Mouse (Mus musculus) MEL (cell line): ENCODE results near the gene Fosb. TPM values are rescaled to one million over a fixed set of nuclear protein-coding genes. Genes with fewer than 3 reads are reported as not detected.
A peak's percentile ranks its signal among the peaks of the same experiment; 100 is the strongest.

ENCODE experiments used
- DNase-seq: peaks from one replicate; pipeline ENCODE4 v3.0.0; 2011; ENCODE audit warnings: low read depth, low spot score
- H3K27ac ChIP-seq: 2 replicates; pipeline ENCODE4 v1.5.1; 2012; ENCODE audit warnings: low read depth, mild to moderate bottlenecking, control low read depth, low read length, moderate library complexity; ENCODE audit not compliant: control insufficient read depth
- H3K27me3 ChIP-seq, 2 experiments: fragments of 150-350 bp in 1 of 2; sonication (generic) in 1 of 2; 2 replicates each; pipeline ENCODE4 v1.6.1; 2012; ENCODE audit warnings: low read length in 2 of 2, mild to moderate bottlenecking in 2 of 2, improper control_type of control experiment in 1 of 2, moderate library complexity in 1 of 2; ENCODE audit not compliant: insufficient read depth in 2 of 2, control insufficient read depth in 1 of 2
- H3K36me3 ChIP-seq, 2 experiments: 2 replicates each; pipeline ENCODE4 v1.6.1; 2012 to 2014; ENCODE audit warnings: low read length in 2 of 2, improper control_type of control experiment in 1 of 2, inconsistent platforms in 1 of 2, mild to moderate bottlenecking in 1 of 2; ENCODE audit not compliant: insufficient read depth in 2 of 2, control insufficient read depth in 1 of 2
- H3K4me1 ChIP-seq, 2 experiments: fragments of 150-350 bp in 1 of 2; sonication (generic) in 1 of 2; 2 replicates each; pipeline ENCODE4 v1.6.1; 2012; ENCODE audit warnings: low read length in 2 of 2, improper control_type of control experiment in 1 of 2, mild to moderate bottlenecking in 1 of 2; ENCODE audit not compliant: insufficient read depth in 2 of 2, control insufficient read depth in 1 of 2
- H3K4me3 ChIP-seq, 2 experiments: fragments of 150-350 bp in 1 of 2; sonication (generic) in 1 of 2; 2 replicates each; pipeline ENCODE4 v1.5.1; 2012; ENCODE audit warnings: low read depth in 2 of 2, low read length in 2 of 2, mild to moderate bottlenecking in 2 of 2, moderate library complexity in 2 of 2, control low read depth in 1 of 2, improper control_type of control experiment in 1 of 2; ENCODE audit not compliant: control insufficient read depth in 1 of 2, insufficient read depth in 1 of 2
- H3K79me2 ChIP-seq: 2 replicates; pipeline ENCODE4 v1.6.1; 2012; ENCODE audit warnings: mild to moderate bottlenecking, low read length, moderate library complexity; ENCODE audit not compliant: control insufficient read depth, poor library complexity, insufficient read depth
- H3K9ac ChIP-seq: 2 replicates; pipeline ENCODE4 v1.6.1; 2012; ENCODE audit warnings: low read depth, mild to moderate bottlenecking, control low read depth, low read length, moderate library complexity; ENCODE audit not compliant: control insufficient read depth, poor library complexity, severe bottlenecking
- H3K9me3 ChIP-seq: fragments of 150-350 bp; sonication (generic); replicated peaks from 2 replicates; pipeline ENCODE4 v1.6.1; 2012; ENCODE audit warnings: mild to moderate bottlenecking, low read length, improper control_type of control experiment, moderate library complexity; ENCODE audit not compliant: insufficient read depth
- BHLHE40 ChIP-seq: IDR thresholded peaks from 2 replicates; pipeline ENCODE4 v1.6.1; 2012; ENCODE audit warnings: low read depth, mild to moderate bottlenecking, inconsistent platforms, low read length, improper control_type of control experiment, borderline replicate concordance
- CHD1 ChIP-seq: IDR thresholded peaks from 2 replicates; pipeline ENCODE4 v1.6.1; 2012; ENCODE audit warnings: low read depth, mild to moderate bottlenecking, inconsistent platforms, low read length, improper control_type of control experiment
- CTCF ChIP-seq, 3 experiments: IDR thresholded peaks in 2 of 3; conservative IDR thresholded peaks in 1 of 3; 2 replicates each; pipeline ENCODE4 v1.5.1; 2011 to 2012; ENCODE audit warnings: low read length in 3 of 3, low read depth in 2 of 3, mild to moderate bottlenecking in 2 of 3, improper control_type of control experiment in 1 of 3, inconsistent platforms in 1 of 3, mixed read lengths in 1 of 3, moderate library complexity in 1 of 3; ENCODE audit not compliant: control insufficient read depth in 1 of 3, insufficient read depth in 1 of 3, poor library complexity in 1 of 3, severe bottlenecking in 1 of 3
- E2F4 ChIP-seq: IDR thresholded peaks from 2 replicates; pipeline ENCODE4 v1.6.1; 2011; ENCODE audit warnings: low read depth, low read length, improper control_type of control experiment, borderline replicate concordance
- EP300 ChIP-seq, 2 experiments: IDR thresholded peaks; 2 replicates each; pipeline ENCODE4 v1.6.1; 2011; ENCODE audit warnings: improper control_type of control experiment in 2 of 2, low read length in 2 of 2, low read depth in 1 of 2, mild to moderate bottlenecking in 1 of 2
- ETS1 ChIP-seq: IDR thresholded peaks from 2 replicates; pipeline ENCODE4 v1.6.1; 2012; ENCODE audit warnings: low read depth, mild to moderate bottlenecking, inconsistent platforms, low read length, improper control_type of control experiment, moderate library complexity
- GABPA ChIP-seq: IDR thresholded peaks from 2 replicates; pipeline ENCODE4 v1.6.1; 2012; ENCODE audit warnings: low read depth, mild to moderate bottlenecking, inconsistent platforms, low read length, improper control_type of control experiment, moderate library complexity
- GATA1 ChIP-seq: IDR thresholded peaks from 2 replicates; pipeline ENCODE4 v1.6.1; 2011; ENCODE audit warnings: low read depth, low read length, improper control_type of control experiment
- KAT2A ChIP-seq: conservative IDR thresholded peaks from 2 replicates; pipeline ENCODE4 v1.6.1; 2012; ENCODE audit warnings: low read depth, low read length, improper control_type of control experiment, inconsistent platforms
- MEF2A ChIP-seq: IDR thresholded peaks from 2 replicates; pipeline ENCODE4 v1.6.1; 2014; ENCODE audit warnings: low read depth, mild to moderate bottlenecking, inconsistent platforms, low read length, improper control_type of control experiment; ENCODE audit not compliant: poor library complexity, insufficient replicate concordance, severe bottlenecking; ENCODE audit errors: extremely low read depth
- MXI1 ChIP-seq: IDR thresholded peaks from 2 replicates; pipeline ENCODE4 v1.6.1; 2011; ENCODE audit warnings: mild to moderate bottlenecking, low read depth, low read length, improper control_type of control experiment
- MYC ChIP-seq: IDR thresholded peaks from 2 replicates; pipeline ENCODE4 v1.6.1; 2011; ENCODE audit warnings: low read depth, mild to moderate bottlenecking, low read length, improper control_type of control experiment, moderate library complexity
- NELFE ChIP-seq: IDR thresholded peaks from 2 replicates; pipeline ENCODE4 v1.6.1; 2011; ENCODE audit warnings: low read depth, low read length, improper control_type of control experiment
- POLR2A ChIP-seq, 2 experiments: IDR thresholded peaks; 2 replicates each; pipeline ENCODE4 v1.6.1; 2011 to 2012; ENCODE audit warnings: low read length in 2 of 2, mild to moderate bottlenecking in 2 of 2, control low read depth in 1 of 2, improper control_type of control experiment in 1 of 2, low read depth in 1 of 2, moderate library complexity in 1 of 2; ENCODE audit not compliant: control insufficient read depth in 1 of 2, insufficient read depth in 1 of 2, poor library complexity in 1 of 2
- POLR2AphosphoS5 ChIP-seq: IDR thresholded peaks from 2 replicates; pipeline ENCODE4 v1.6.1; 2012; ENCODE audit warnings: low read depth, borderline replicate concordance, mild to moderate bottlenecking, inconsistent platforms, low read length, moderate library complexity, mixed read lengths
- RAD21 ChIP-seq: IDR thresholded peaks from 2 replicates; pipeline ENCODE4 v1.6.1; 2011; ENCODE audit warnings: mild to moderate bottlenecking, low read depth, low read length, improper control_type of control experiment
- RCOR1 ChIP-seq: IDR thresholded peaks from 2 replicates; pipeline ENCODE4 v1.6.1; 2012; ENCODE audit warnings: low read depth, mild to moderate bottlenecking, inconsistent platforms, low read length, improper control_type of control experiment
- SIN3A ChIP-seq: IDR thresholded peaks from 2 replicates; pipeline ENCODE4 v1.6.1; 2012; ENCODE audit warnings: low read length, improper control_type of control experiment, inconsistent platforms
- SMC3 ChIP-seq: IDR thresholded peaks from 2 replicates; pipeline ENCODE4 v1.6.1; 2011; ENCODE audit warnings: low read depth, low read length, improper control_type of control experiment
- TAL1 ChIP-seq: IDR thresholded peaks from 2 replicates; pipeline ENCODE4 v1.6.1; 2012; ENCODE audit warnings: mild to moderate bottlenecking, inconsistent platforms, low read length, moderate library complexity, mixed read lengths
- TCF12 ChIP-seq: IDR thresholded peaks from 2 replicates; pipeline ENCODE4 v1.6.1; 2014; ENCODE audit warnings: low read depth, mild to moderate bottlenecking, inconsistent platforms, low read length, improper control_type of control experiment, moderate library complexity
- USF2 ChIP-seq, 2 experiments: IDR thresholded peaks; 2 replicates each; pipeline ENCODE4 v1.6.1; 2011 to 2012; ENCODE audit warnings: improper control_type of control experiment in 2 of 2, low read length in 2 of 2, borderline replicate concordance in 1 of 2, inconsistent platforms in 1 of 2, low read depth in 1 of 2, mild to moderate bottlenecking in 1 of 2; ENCODE audit not compliant: insufficient read depth in 1 of 2
- ZMIZ1 ChIP-seq: IDR thresholded peaks from 2 replicates; pipeline ENCODE4 v1.6.1; 2012; ENCODE audit warnings: low read depth, mild to moderate bottlenecking, inconsistent platforms, low read length, improper control_type of control experiment, moderate library complexity
- polyA plus RNA-seq, 2 experiments: library from polyadenylated mRNA; stranded (reverse) in 1 of 2; unstranded in 1 of 2; fragments of >175 nt in 1 of 2; fragments of >200 nt in 1 of 2; gene quantifications; 2 replicates each; pipeline versions ENCODE4 v1.2.1 to v1.2.4; 2012; ENCODE audit warnings: low replicate concordance in 2 of 2, low read depth in 1 of 2; ENCODE audit not compliant: insufficient read length in 2 of 2, insufficient read depth in 1 of 2, missing spikeins in 1 of 2
- total RNA-seq: library from RNA; depleted of rRNA; stranded (reverse); fragments of 300-350 nt; gene quantifications from 2 replicates; pipeline ENCODE4 v1.2.3, GENCODE M21; 2012

Gene Fosb
- total and polyA plus RNA-seq, 3 experiments, result 0.04 to 0.49 TPM; not detected in 1

GRCm38 (mm10) chr7:19328425-19328824 is 18.6 kb upstream of the Fosb start:
- peak; percentile 57 for DNase-seq
- peak; percentile 21; the same call in 1 of the 2 replicates for TF ChIP-seq RAD21
- peak; percentile 42 for TF ChIP-seq SMC3
- no peak for TF ChIP-seq EP300 (IDR thresholded peaks at IDR 0.05; ENCODE audit: low read depth in 1 of 2, low read length in 2 of 2)
- TF ChIP-seq CTCF (IDR thresholded peaks at IDR 0.05 in 2 of 3, conservative IDR thresholded peaks at IDR 0.05 in 1 of 3; ENCODE audit: control insufficient read depth in 1 of 3, insufficient read depth in 1 of 3, low read depth in 2 of 3, low read length in 3 of 3, poor library complexity in 1 of 3, severe bottlenecking in 1 of 3), result peak in 2 of 3 experiments; percentile 43 to 48; a peak in 4 of 6 replicates
- no peak for TF ChIP-seq MYC
- Histone ChIP-seq H3K79me2 (no peaks in the 10 kb centered on the region), H3K9ac (no peak overlapping the region), H3K36me3 (peaks cover 0 to 18% of the 10 kb centered on the region in 2 experiments; a peak in 2 of 4 replicates), H3K4me3 (no peak overlapping the region), H3K9me3 (no peaks in the 10 kb centered on the region), H3K27ac (no peak overlapping the region), H3K4me1 (peaks cover 10 to 23% of the 10 kb centered on the region in 2 experiments), H3K27me3 (no peaks in the 10 kb centered on the region; a peak in 1 of 4 replicates)

- Histone ChIP-seq H3K9ac (peak overlapping the region; percentile 4; the same call in 1 of the 2 replicates), H3K9me3 (no peaks in the 10 kb centered on the region), H3K4me3 (peak overlapping the region; percentile 53 to 87; a peak in 3 of 4 replicates), H3K27me3 (no peaks in the 10 kb centered on the region; a peak in 1 of 4 replicates), H3K27ac (peak overlapping the region; percentile 6; the same call in 1 of the 2 replicates), H3K4me1 (peaks cover 9 to 23% of the 10 kb centered on the region in 2 experiments), H3K36me3 (peaks cover 0 to 18% of the 10 kb centered on the region in 2 experiments; a peak in 2 of 4 replicates), H3K79me2 (no peaks in the 10 kb centered on the region)
- TF ChIP-seq SMC3 (no peak), TAL1 (0 out of 2 replicates have a peak, but pooled peaks have one; percentile 15), EP300 (IDR thresholded peaks at IDR 0.05; ENCODE audit: low read depth in 1 of 2, low read length in 2 of 2) (peak in 1 of 2 experiments; percentile 38; a peak in 2 of 4 replicates), GATA1 (0 out of 2 replicates have a peak, but pooled peaks have one; percentile 16), ETS1 (peak; percentile 76), POLR2AphosphoS5 (no peak), SIN3A (no peak), KAT2A (no peak), TCF12 (peak; percentile 65), ZMIZ1 (no peak)
- DNase-seq, result peak; percentile 53
Measured at GRCm38 (mm10) chr7:19327782-19328181, 17.9 kb upstream of the Fosb start.

- peaks cover 9 to 19% of the 10 kb centered on the region in 2 experiments for H3K4me1 ChIP-seq
- peak; percentile 90 for DNase-seq
- H3K79me2 ChIP-seq, result no peaks in the 10 kb centered on the region
- no peaks in the 10 kb centered on the region for H3K9me3 ChIP-seq
- H3K27me3 ChIP-seq, result peaks cover 0 to 2% of the 10 kb centered on the region in 2 experiments; a peak in 1 of 4 replicates
- peaks cover 0 to 15% of the 10 kb centered on the region in 2 experiments; a peak in 2 of 4 replicates for H3K36me3 ChIP-seq
- peak overlapping the region; percentile 53 to 87 for H3K4me3 ChIP-seq
- H3K9ac ChIP-seq, result peak overlapping the region; percentile 51
- H3K27ac ChIP-seq, result no peak overlapping the region
- TF ChIP-seq MEF2A (no peak), GABPA (0 out of 2 replicates have a peak, but pooled peaks have one; percentile 5), RAD21 (no peak), GATA1 (peak; percentile 30; the same call in 1 of the 2 replicates), ZMIZ1 (no peak), EP300 (IDR thresholded peaks at IDR 0.05; ENCODE audit: low read depth in 1 of 2, low read length in 2 of 2) (peak in 1 of 2 experiments; percentile 9; a peak in 1 of 4 replicates), CHD1 (no peak), MXI1 (0 out of 2 replicates have a peak, but pooled peaks have one; percentile 7), POLR2A (IDR thresholded peaks at IDR 0.05; ENCODE audit: control insufficient read depth in 1 of 2, insufficient read depth in 1 of 2, low read depth in 1 of 2, low read length in 2 of 2, poor library complexity in 1 of 2) (no peak), MYC (no peak), SIN3A (0 out of 2 replicates have a peak, but pooled peaks have one; percentile 13), USF2 (IDR thresholded peaks at IDR 0.05; ENCODE audit: borderline replicate concordance in 1 of 2, insufficient read depth in 1 of 2, low read depth in 1 of 2, low read length in 2 of 2) (no peak), BHLHE40 (no peak), ETS1 (peak; percentile 59; the same call in 1 of the 2 replicates), RCOR1 (no peak), NELFE (no peak), E2F4 (peak; percentile 47; the same call in 1 of the 2 replicates)
Measured at GRCm38 (mm10) chr7:19327128-19327527, 17.3 kb upstream of the Fosb start.
